Comparison of ENCODE assay signal across 8 mouse cellular contexts in genomic region chr4:129741974-129742231, GRCm38 (mm10). TPM values are rescaled to one million over a fixed set of nuclear protein-coding genes. Genes with fewer than 3 reads are reported as not detected.
A peak's percentile ranks its signal among the peaks of the same experiment; 100 is the strongest.
DNase-seq lines count a peak whose midpoint lies in the region; ATAC-seq and TF ChIP-seq lines count a peak whose summit lies in the region.

No protein-coding gene starts in this region.

- H3K36me3 ChIP-seq in ES-Bruce4 (ENCODE audit: control insufficient read depth, insufficient read depth, low read length, poor library complexity, severe bottlenecking): 0 out of 2 replicates have a peak, but pooled peaks cover 3% of the 10 kb centered on the region
- H3K36me3 ChIP-seq in forebrain, postnatal 0 days (ENCODE audit: insufficient read depth): no peaks in the 10 kb centered on the region
- H3K36me3 ChIP-seq in liver, postnatal 0 days (replicated peaks; ENCODE audit: insufficient read depth, low read length): no peaks in the 10 kb centered on the region

- H3K27ac ChIP-seq in ES-Bruce4 (ENCODE audit: insufficient read depth, low read length): peak overlapping the region; percentile 27; the same call in 1 of the 2 replicates
- peak overlapping the region; percentile 93 for H3K27ac ChIP-seq in forebrain, postnatal 0 days (ENCODE audit: low read depth, low read length)
- peak overlapping the region; percentile 97 for H3K27ac ChIP-seq in liver, postnatal 0 days (ENCODE audit: low read depth)

- 0% methylated on average over 19 of the region's 34 CpGs for WGBS in forebrain, postnatal 0 days
- 2% methylated on average over 29 of the region's 34 CpGs for WGBS in liver, postnatal 0 days (ENCODE audit: insufficient replicate concordance)

- H3K4me2 ChIP-seq in forebrain, postnatal 0 days (ENCODE audit: low read depth): peak overlapping the region; percentile 56
- H3K4me2 ChIP-seq in liver, postnatal 0 days (ENCODE audit: low read depth, low read length): peak overlapping the region; percentile 90

- DNase-seq in heart, adult 8-10 months (ENCODE audit: low spot score): peak; percentile 17
- DNase-seq in heart, postnatal 10 days: no peak
- no peak for DNase-seq in forebrain, postnatal 0 days
- DNase-seq in liver, postnatal 0 days: no peak
- no peak for DNase-seq in frontal cortex, postnatal 10 days (ENCODE audit: low spot score in 2 of 2)
- no peak for DNase-seq in yolk sac, embryonic 10.5 days (ENCODE audit: low spot score)
- DNase-seq in urinary bladder, postnatal 10 days (ENCODE audit: low spot score): no peak

- TF ChIP-seq POLR2A in ES-Bruce4 (IDR thresholded peaks at IDR 0.05; ENCODE audit: insufficient read depth, low read length): no peak

- H3K4me3 ChIP-seq in ES-Bruce4 (ENCODE audit: low read depth, low read length): peak overlapping the region; percentile 92
- peak overlapping the region; percentile 79 for H3K4me3 ChIP-seq in forebrain, postnatal 0 days (ENCODE audit: low read depth, low read length)
- peak overlapping the region; percentile 99 for H3K4me3 ChIP-seq in liver, postnatal 0 days (ENCODE audit: low read depth, low read length)

- no peaks in the 10 kb centered on the region for H3K9me3 ChIP-seq in ES-Bruce4 (replicated peaks; ENCODE audit: control insufficient read depth, insufficient read depth, low read length, poor library complexity, severe bottlenecking)
- H3K9me3 ChIP-seq in forebrain, postnatal 0 days (ENCODE audit: low read length): no peaks in the 10 kb centered on the region
- no peaks in the 10 kb centered on the region for H3K9me3 ChIP-seq in liver, postnatal 0 days (ENCODE audit: low read length)

- peaks cover 2% of the 10 kb centered on the region for H3K4me1 ChIP-seq in ES-Bruce4 (ENCODE audit: control insufficient read depth, insufficient read depth, low read length)
- H3K4me1 ChIP-seq in forebrain, postnatal 0 days (ENCODE audit: insufficient read depth): peaks cover 11% of the 10 kb centered on the region
- peaks cover 15% of the 10 kb centered on the region for H3K4me1 ChIP-seq in liver, postnatal 0 days (ENCODE audit: insufficient read depth)

- no peak for TF ChIP-seq CTCF in ES-Bruce4 (IDR thresholded peaks at IDR 0.05; ENCODE audit: low read depth, low read length)
- TF ChIP-seq CTCF in forebrain, postnatal 0 days (IDR thresholded peaks at IDR 0.05; ENCODE audit: low read depth): no peak
- no peak for TF ChIP-seq CTCF in liver, postnatal 0 days (IDR thresholded peaks at IDR 0.05; ENCODE audit: low read depth)

- no peak for TF ChIP-seq EP300 in ES-Bruce4 (IDR thresholded peaks at IDR 0.05; ENCODE audit: insufficient read depth, low read depth, low read length)
- no peak for TF ChIP-seq EP300 in liver, postnatal 0 days (IDR thresholded peaks at IDR 0.05; ENCODE audit: low read depth)

- intact Hi-C loops in heart, postnatal 10 days (cut with DNase I): loop anchor here (5.0 kb wide), 2 partner anchors 40 to 75 kb away; no protein-coding TSS in a partner anchor

- peak overlapping the region; percentile 78 for H3K9ac ChIP-seq in ES-Bruce4 (ENCODE audit: low read depth, poor library complexity, severe bottlenecking)
- peak overlapping the region; percentile 88 for H3K9ac ChIP-seq in forebrain, postnatal 0 days
- H3K9ac ChIP-seq in liver, postnatal 0 days (replicated peaks): peak overlapping the region; percentile 99

- ATAC-seq in forebrain, postnatal 0 days: peak; percentile 18; the same call in 1 of the 2 replicates
- ATAC-seq in liver, postnatal 0 days: peak; percentile 32

- no peaks in the 10 kb centered on the region for H3K27me3 ChIP-seq in ES-Bruce4 (ENCODE audit: control insufficient read depth, insufficient read depth, low read length, poor library complexity, severe bottlenecking)
- no peaks in the 10 kb centered on the region for H3K27me3 ChIP-seq in forebrain, postnatal 0 days (ENCODE audit: insufficient read depth, low read length)
- H3K27me3 ChIP-seq in liver, postnatal 0 days (ENCODE audit: insufficient read depth, low read length): no peaks in the 10 kb centered on the region

RNA-seq across cellular contexts. Expression of gene Khdrbs1, which starts 0.2 kb away (rescaled TPM):
- 10 to 100 TPM; 33.9 to 38.6 (median 37.7) TPM for total RNA-seq in heart, adult 8-10 months (2022)
- 10 to 100 TPM; 67.8 to 76.8 TPM for total RNA-seq in heart, postnatal 10 days (2021)
- 179 and 182 TPM in 2 replicates for polyA plus RNA-seq in ES-Bruce4 (2011; ENCODE audit: insufficient read depth, insufficient read length, low read depth, missing spikeins)
- total RNA-seq in forebrain, postnatal 0 days (2014; rRNA removed): 108 and 128 TPM in 2 replicates
- polyA plus RNA-seq in forebrain, postnatal 0 days (2015; fragmentation: Nextera tagmentation; extraction: Ambion mirVana): 90.5 and 105 TPM in 2 replicates
- 18.7 and 19.6 TPM in 2 replicates for polyA plus RNA-seq in liver, postnatal 0 days (2015; fragmentation: Nextera tagmentation; extraction: Ambion mirVana)

RNA-seq across cellular contexts. Expression of gene Tmem39b, which starts 45.3 kb away (rescaled TPM):
- total RNA-seq in heart, adult 8-10 months (2022): 1 to 10 TPM; 3.8 to 5.7 (median 5.3) TPM
- total RNA-seq in heart, postnatal 10 days (2021): 1 to 10 TPM; 4.6 to 6.2 TPM
- 14.8 and 16.1 TPM in 2 replicates for polyA plus RNA-seq in ES-Bruce4 (2011; ENCODE audit: insufficient read depth, insufficient read length, low read depth, missing spikeins)
- total RNA-seq in forebrain, postnatal 0 days (2014; rRNA removed): 17.2 and 23.0 TPM in 2 replicates
- polyA plus RNA-seq in forebrain, postnatal 0 days (2015; fragmentation: Nextera tagmentation; extraction: Ambion mirVana): 15.3 and 16.1 TPM in 2 replicates
- 2.2 and 2.3 TPM in 2 replicates for polyA plus RNA-seq in liver, postnatal 0 days (2015; fragmentation: Nextera tagmentation; extraction: Ambion mirVana)

Comparison
In these comparisons a context has a peak if more than half of its experiments do, and no peak if none do; other contexts are left out.
1. H3K27ac ChIP-seq: peak in every context shown above with its lines; median percentile 97 in liver, postnatal 0 days; 93 in forebrain, postnatal 0 days; 27 in ES-Bruce4.